Mouse (Mus musculus): ENCODE data around the gene Cnr1.

The Cnr1 gene

DNA sequence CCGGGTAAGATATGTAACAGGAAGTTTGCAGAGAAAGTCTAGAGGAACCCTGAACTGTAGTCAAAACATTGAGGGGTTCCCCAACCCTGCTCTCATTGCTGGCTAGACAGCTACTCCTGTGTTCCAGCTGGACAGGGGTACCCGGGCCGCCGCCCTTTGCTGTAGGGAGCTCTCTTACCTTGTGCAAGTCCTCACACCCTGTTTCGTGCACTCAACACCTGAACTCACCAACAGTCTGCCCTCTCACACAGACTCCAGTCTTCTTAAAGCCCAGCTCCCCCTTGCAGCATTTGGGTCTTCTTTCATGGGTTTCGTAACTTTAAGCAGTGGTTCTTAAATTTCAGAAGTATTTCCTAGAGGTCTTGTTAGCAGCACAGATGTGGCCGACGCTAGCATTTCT lies 7.0 kb downstream of the Cnr1 start:
- no peak for DNase-seq (ENCODE audit: extremely low spot score, low spot score)

DNA sequence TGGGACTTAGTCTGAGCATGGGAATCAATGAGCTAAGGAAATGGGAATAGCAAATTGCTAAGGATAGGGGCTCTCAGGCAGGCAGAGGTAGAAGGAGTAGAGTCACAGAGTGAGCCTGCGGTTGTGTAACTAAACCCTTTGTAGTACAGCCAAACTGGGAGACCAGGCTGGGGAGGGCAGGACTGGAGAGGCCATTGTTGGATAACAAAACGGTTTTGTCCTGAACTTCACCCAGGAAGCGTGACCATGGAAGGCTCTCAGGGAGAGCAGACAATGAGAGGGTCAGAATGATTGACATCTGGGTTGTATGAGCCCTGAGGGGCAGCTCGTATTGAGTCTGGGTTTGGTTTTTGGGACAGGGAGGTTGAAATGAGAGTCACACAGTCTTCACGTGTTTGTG lies 17.2 kb downstream of the Cnr1 start:
- no peak for DNase-seq (ENCODE audit: extremely low spot score, low spot score)

DNA sequence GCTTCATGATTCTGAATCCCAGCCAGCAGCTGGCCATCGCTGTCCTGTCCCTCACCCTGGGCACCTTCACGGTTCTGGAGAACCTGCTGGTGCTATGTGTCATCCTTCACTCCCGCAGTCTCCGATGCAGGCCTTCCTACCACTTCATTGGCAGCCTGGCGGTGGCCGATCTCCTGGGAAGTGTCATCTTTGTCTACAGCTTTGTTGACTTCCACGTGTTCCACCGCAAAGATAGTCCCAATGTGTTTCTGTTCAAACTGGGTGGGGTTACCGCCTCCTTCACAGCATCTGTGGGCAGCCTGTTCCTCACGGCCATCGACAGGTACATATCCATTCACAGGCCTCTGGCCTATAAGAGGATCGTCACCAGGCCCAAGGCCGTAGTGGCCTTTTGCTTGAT lies 19.5 kb downstream of the Cnr1 start:
- no peak for DNase-seq (ENCODE audit: extremely low spot score, low spot score)

DNA sequence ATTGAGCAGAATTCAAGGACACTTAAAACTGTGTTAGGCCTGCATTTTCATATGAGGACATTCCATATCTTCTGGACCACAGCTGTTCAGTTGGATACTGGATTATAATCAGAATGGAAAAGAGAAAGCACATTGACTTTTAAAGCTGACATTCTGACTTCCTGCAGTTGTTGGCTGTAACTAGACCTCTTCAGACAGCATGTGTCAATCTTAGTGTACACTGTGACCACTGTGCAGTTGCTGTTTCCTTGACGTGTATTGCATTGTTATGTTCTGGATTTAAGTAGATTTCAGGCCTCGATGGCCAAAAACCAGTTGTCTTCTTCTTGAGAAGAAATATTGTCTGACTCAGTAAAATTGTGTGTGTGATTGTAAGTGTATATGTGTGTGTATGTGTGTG lies 21.3 kb downstream of the Cnr1 start:
- DNase-seq (ENCODE audit: extremely low spot score, low spot score): no peak

DNA sequence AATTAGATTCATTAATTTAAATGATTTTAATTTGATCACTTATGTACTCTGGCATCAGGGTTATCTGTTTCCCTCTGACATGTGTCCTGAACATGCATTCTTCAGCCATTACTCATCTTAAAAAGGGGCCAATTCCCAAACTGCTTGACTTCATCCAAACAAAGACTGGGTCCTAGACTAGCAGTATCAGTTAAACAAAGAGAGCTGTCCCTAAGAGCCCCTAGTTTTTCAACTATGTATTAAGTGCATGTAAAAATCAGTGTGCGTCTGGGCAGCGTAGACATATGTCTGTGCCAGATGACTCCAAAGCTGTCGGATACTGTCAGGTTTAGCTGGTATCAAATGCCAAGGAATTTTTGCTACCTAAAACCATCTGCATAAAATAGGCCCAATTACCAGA lies 23.2 kb downstream of the Cnr1 start:
- DNase-seq (ENCODE audit: extremely low spot score, low spot score): no peak

DNA sequence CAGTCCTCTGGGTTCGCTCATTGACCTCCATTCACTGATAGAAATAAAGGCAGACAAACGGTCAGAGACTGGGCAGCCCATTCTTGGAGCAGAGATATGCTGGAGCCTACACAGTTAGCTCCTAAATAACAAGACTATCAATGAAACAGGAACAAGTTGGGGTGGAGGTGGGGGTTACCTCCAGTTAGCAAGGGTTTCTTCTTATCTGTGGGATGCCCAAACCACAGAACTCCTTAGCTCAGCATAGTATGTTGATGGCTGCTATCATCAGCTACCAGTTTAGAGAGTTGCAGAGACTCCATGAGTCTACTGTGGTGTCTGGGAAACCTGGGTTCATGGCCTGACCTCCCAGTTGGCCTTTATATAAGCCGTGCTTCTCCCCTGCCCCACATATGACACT lies 33.0 kb downstream of the Cnr1 start:
- DNase-seq (ENCODE audit: extremely low spot score, low spot score): no peak

DNA sequence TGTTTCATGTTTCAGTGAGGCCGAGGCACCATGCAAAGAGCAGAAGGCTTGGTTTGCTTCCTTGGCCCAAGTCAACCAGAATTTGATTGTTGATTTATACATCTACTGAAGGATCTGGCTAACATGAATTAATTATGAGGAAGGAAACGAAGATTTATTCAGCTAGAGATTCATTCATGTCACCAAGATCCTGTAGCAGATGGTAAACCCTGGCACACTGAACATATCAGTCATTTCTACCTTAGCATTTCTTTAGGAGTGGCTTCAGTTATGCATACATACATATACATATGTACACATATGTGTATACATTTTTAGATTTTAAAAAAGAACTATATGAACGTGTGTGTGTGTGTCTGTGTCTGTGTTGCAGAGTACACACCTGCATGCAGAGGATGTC lies 34.1 kb downstream of the Cnr1 start:
- DNase-seq (ENCODE audit: extremely low spot score, low spot score): no peak

DNA sequence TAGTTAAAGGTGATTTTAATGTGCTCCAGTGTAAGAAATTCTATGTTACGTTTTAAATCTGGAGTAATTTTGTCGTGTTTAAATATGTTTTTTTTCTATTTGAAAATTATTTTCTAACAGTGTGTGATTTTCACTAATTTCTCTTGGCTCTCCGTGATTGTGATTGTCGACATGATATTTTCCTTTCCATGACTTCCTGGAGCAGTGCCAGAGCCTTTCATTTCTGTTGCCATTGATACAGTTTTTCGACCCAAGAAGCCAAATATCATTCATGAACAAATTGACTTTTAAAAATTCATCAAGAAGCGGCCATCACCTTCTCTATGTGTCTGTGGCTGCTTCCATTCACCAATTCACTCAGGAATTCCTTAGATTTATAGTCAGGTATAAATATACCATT lies 35.4 kb downstream of the Cnr1 start:
- DNase-seq (ENCODE audit: extremely low spot score, low spot score): no peak

DNA sequence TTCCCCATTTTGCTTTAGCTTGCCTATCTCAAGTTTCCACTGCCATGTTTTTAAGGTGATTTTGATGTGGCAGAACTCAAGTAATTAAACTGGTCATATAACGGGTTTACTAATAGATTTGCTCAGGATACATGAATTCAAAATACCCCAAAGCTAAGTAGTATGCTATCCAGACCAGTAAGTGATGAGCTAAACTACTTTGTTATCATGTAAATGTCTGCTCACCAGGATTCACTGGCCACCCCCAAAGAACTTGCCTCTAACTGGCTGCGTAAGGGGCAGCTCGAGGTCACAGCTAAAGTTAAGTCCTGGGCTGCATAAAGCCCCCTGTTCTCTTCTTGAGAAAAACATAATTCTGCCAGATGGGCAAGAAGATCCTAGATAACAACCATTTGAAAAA lies 46.3 kb downstream of the Cnr1 start:
- DNase-seq (ENCODE audit: extremely low spot score, low spot score): no peak

DNA sequence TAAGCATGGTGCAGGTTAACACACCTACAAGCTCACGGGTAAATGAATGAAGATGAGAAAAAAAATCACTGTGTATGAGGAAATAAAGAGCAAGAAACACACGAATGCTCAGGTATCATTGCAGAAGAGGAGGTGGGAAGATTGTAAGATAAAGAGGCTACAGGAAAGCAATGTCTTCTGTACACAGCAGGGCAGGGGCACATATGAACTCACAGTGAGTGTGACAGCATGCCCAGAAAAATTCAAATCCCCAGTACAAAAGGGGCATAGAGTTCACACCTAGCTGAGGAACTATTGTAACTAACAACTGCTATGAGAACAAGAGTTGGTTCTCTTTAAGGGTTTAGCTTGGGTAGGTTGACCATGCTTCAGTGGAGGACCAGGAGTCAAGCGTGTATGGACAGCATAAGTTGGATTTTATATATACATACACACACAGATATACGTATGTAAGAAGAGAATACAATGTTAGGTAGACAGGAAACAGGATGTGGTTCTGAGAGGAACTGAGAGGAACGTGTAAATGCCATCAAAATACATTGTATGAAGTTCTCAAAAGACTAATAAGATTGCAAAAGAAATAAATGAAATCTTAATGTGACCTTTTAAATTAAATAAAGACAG lies 64.2 kb downstream of the Cnr1 start:
- no peak for DNase-seq (ENCODE audit: extremely low spot score, low spot score)

DNA sequence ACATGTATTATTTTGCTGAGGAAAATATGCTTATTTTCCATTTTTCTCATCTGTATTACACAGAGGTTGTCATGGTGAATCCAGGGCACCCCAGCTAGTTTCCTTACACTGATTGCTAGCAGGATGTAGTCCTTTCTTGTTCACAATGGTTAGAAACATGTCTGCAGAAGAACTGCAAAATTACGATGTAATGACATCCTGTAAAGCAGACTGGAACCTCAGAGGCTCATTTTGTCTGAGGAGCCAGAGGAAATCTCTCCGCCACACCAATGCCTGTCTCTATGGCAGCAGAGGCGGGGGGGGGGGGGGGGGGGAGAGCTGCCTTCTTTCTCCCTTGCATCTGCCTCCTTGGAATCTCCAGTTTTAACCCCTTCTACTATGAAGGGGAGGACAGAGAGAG lies 68.3 kb downstream of the Cnr1 start:
- DNase-seq (ENCODE audit: extremely low spot score, low spot score): no peak

DNA sequence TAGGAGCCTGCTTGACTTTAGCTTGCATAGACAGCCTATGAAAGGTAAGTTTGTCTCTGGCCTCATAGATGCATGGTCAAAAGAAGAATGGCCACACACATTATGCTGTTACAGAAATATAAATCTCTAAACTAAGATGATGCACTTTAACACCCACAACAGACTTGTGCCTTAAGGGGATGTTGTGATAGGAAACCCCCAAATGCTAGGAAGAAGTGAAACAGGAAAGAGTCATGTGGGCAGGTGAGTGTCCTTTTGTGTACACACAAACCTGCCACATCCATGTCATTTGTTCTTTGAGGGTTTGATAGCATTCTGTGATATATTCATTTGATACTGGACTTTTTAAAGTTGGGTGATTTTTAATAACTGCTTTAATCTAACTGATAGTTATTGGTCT lies 72.0 kb downstream of the Cnr1 start:
- DNase-seq (ENCODE audit: extremely low spot score, low spot score): no peak

Measured in neural tube, embryonic 10.5 days (tissue).